Mouse (Mus musculus): Measurements from ENCODE around the gene Cck. TPM values are rescaled to one million over a fixed set of nuclear protein-coding genes. Genes with fewer than 3 reads are reported as not detected.
"Not testable (repeated sequence)": the region's sequence is repeated elsewhere in the genome, so short reads cannot be mapped to it uniquely, and the experiment has no call there.

Cck gene
- polyA plus RNA-seq, 1 experiment from 2014 or later, result 1.5 TPM

DNA sequence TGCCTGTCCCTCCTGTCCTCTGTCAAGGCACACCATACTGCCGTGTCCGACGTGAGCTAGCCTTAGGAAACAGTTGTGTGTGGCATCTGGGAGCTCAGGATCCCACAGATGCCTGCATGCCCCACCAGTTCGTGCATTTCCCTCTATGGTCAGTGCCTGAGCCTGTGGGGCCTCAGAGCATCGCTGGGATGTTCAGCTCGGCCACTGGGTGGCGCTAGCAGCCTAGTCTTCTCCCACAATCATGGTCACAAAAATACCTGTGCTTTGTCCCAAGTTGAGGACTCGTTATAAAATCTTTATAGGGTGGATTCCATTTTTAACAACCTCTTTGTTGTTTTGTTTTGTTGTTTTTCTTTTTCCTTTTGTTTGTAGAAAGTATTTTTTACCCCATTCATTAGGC, 37.0 kb downstream of the Cck start:
- peaks cover 28% of the 10 kb centered on the region for H3K4me1 ChIP-seq
- 25% methylated on average over 8 of the region's 8 CpGs for WGBS (ENCODE audit: insufficient replicate concordance)
- H3K9me3 ChIP-seq (replicated peaks), result no peaks in the 10 kb centered on the region

DNA sequence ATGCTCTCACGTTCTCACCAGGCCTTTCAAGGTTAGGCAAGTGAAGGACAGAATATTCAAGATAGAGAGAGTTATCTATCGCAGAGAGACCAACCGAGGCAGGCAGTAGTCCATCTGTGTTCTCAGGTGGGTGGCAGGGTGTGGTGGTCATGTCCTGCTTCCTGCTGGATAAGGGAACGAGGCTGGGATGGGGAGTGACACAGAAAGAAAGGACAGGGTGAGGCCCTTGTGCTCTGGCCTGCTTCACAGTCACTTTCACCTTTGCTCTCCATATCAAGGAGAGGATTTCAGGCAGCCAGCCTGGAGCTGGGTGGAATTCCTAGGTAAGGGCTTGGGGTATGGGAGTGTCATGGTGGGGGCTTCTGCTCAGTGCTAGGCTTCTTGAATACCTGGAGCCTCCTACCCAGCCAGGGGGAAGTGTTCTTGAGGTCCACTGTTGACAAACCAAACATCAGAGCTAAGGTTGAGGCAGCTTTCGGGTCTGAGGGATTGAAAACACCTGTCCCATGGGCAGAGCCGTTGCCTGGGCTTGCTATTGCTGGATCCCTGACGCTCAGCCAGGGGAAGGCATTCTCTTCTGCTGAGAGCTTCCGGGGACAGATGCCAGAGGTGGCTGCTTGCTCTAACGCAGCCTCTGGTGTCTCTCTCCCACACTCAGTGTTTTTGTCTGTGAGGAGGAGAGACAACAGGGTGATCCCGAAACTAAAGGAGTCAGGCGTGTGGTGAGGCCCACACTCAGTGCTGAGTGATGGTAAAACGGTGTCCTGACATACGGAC, 38.6 kb downstream of the Cck start:
- Histone ChIP-seq H3K36me3 (peaks cover 62% of the 10 kb centered on the region), H3K27ac (no peak overlapping the region), H3K4me3 (no peak overlapping the region)

More for the DNA sequence above, 37.0 kb downstream of the Cck start:
- no peak overlapping the region for H3K27ac ChIP-seq
- no peak overlapping the region for H3K9ac ChIP-seq
- peaks cover 54% of the 10 kb centered on the region for H3K36me3 ChIP-seq
- H3K4me3 ChIP-seq, result no peak overlapping the region
- peak; percentile 27; the same call in 1 of the 2 replicates for ATAC-seq
- no peak overlapping the region for H3K4me2 ChIP-seq
- H3K27me3 ChIP-seq (replicated peaks), result no peaks in the 10 kb centered on the region

DNA sequence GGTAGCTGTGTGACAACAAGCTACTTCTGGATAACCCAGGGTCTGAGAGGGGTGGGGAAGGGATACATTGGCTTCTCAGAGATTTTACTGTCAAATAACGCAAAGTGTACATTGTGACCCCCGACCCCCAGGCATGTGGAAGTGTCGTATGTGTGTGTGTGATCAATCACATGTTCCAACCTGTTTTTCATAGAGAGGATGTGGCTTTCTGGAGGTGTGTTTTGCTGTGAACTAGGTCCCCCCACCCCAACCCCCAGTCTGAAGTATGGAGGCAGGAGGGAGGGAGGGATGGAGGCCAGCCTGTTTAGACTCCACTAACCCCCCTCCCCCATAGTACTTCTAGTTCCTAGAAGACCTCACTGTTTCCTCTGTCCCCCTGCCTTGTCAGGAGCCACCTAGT, 40.6 kb downstream of the Cck start:
- ATAC-seq, result no peak
- Histone ChIP-seq H3K4me1 (peaks cover 60% of the 10 kb centered on the region), H3K9ac (no peak overlapping the region), H3K27ac (no peak overlapping the region), H3K36me3 (peaks cover 48% of the 10 kb centered on the region), H3K4me3 (no peak overlapping the region), H3K27me3 (replicated peaks) (no peaks in the 10 kb centered on the region), H3K9me3 (replicated peaks) (no peaks in the 10 kb centered on the region), H3K4me2 (no peak overlapping the region)
- WGBS (ENCODE audit: insufficient replicate concordance), result 83% methylated on average over 3 of the region's 3 CpGs

More for the DNA sequence above, 38.6 kb downstream of the Cck start:
- Histone ChIP-seq H3K4me2 (no peak overlapping the region), H3K4me1 (peaks cover 43% of the 10 kb centered on the region), H3K27me3 (replicated peaks) (no peaks in the 10 kb centered on the region), H3K9ac (no peak overlapping the region; the same call in 1 of the 2 replicates), H3K9me3 (replicated peaks) (no peaks in the 10 kb centered on the region)
- no peak for ATAC-seq
- 74% methylated on average over 13 of the region's 13 CpGs for WGBS (ENCODE audit: insufficient replicate concordance)

DNA sequence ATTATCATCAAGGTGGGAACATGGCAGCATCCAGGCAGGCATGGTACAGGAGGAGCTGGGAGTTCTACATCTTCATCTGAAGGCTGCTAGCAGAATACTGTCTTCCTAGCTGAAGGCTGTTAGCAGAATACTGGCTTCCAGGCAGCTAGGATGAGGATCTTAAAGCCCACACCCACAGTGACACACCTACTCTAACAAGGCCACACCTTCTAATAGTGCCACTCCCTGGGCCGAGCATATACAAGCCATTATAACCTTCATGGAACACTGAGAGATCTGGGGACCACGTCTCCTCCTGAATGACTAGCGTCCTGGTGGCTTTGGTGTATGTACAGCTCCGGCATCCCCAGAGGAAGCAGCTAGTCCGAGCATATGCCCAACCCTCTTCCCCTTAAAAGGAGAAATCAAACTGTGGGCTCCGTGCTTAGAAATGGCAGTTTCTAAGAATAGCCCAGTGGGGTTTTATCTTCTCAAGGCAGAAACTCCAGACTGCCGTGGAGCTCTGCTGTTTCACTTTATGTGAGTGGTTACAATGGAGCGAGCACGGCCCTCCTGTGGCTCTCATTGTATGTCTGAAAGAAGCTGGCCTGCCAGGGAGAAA, 43.1 kb downstream of the Cck start:
- peaks cover 60% of the 10 kb centered on the region for H3K4me1 ChIP-seq
- peak; percentile 90 for ATAC-seq
- H3K27ac ChIP-seq, result peak overlapping the region; percentile 90
- H3K9me3 ChIP-seq (replicated peaks); H3K27me3 ChIP-seq (replicated peaks); H3K9ac ChIP-seq: not testable (repeated sequence)
- H3K4me3 ChIP-seq, result peak overlapping the region; percentile 38
- WGBS (ENCODE audit: insufficient replicate concordance), result 17% methylated on average over 9 of the region's 9 CpGs
- H3K36me3 ChIP-seq, result peaks cover 62% of the 10 kb centered on the region
- H3K4me2 ChIP-seq, result peak overlapping the region; percentile 61

DNA sequence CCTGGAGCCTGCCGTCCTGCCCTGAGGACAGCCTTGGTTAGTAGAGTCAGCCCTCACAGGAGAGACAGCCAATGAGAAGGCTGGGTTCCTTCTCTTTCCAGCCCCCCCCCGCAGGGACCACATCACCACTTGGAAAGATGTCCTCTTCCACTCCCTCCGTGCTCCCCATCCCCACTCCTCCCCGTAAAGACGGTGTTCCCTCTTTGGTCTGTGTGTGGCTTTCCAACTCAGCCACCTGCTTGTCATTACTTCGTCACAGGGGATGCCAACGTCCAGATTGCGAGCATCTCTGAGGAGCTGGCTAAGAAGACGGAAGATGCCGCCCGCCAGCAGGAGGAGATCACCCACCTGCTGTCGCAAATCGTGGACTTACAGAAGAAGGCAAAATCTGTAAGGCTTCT, 49.1 kb downstream of the Cck start:
- no peak overlapping the region for H3K9ac ChIP-seq

DNA sequence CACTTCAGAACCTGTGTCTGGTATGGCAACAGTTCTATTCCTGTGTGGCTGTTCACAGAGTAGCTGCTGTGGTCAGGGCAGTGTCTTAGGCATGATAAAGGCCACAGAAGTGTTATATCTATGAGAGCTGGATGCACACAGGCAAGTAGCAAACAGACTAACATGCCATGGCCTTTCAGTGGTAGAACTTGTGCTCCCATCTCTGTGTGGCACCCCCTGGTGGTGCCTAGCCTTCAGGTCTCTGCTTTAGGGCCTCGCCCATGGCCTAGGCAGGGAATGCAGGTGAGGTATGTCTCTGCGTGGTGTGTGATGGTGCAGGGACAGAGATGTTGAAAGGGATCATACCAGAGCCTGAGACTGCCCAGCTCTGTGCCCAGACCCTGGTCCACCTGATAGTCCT, 50.1 kb downstream of the Cck start:
- 69% methylated on average over 2 of the region's 2 CpGs for WGBS (ENCODE audit: insufficient replicate concordance)
- Histone ChIP-seq H3K4me1 (peaks cover 21% of the 10 kb centered on the region), H3K4me3 (no peak overlapping the region), H3K4me2 (no peak overlapping the region), H3K27ac (peak overlapping the region; percentile 12; the same call in 1 of the 2 replicates), H3K36me3 (peaks cover 68% of the 10 kb centered on the region), H3K27me3 (replicated peaks) (no peaks in the 10 kb centered on the region), H3K9me3 (replicated peaks) (no peaks in the 10 kb centered on the region), H3K9ac (no peak overlapping the region)
- ATAC-seq, result peak; percentile 71

More for the DNA sequence above, 49.1 kb downstream of the Cck start:
- Histone ChIP-seq H3K4me3 (no peak overlapping the region), H3K27ac (no peak overlapping the region), H3K36me3 (peaks cover 68% of the 10 kb centered on the region), H3K4me2 (no peak overlapping the region), H3K9me3 (replicated peaks) (no peaks in the 10 kb centered on the region), H3K27me3 (replicated peaks) (no peaks in the 10 kb centered on the region), H3K4me1 (peaks cover 32% of the 10 kb centered on the region)
- no peak for ATAC-seq
- WGBS (ENCODE audit: insufficient replicate concordance), result 86% methylated on average over 13 of the region's 13 CpGs

DNA sequence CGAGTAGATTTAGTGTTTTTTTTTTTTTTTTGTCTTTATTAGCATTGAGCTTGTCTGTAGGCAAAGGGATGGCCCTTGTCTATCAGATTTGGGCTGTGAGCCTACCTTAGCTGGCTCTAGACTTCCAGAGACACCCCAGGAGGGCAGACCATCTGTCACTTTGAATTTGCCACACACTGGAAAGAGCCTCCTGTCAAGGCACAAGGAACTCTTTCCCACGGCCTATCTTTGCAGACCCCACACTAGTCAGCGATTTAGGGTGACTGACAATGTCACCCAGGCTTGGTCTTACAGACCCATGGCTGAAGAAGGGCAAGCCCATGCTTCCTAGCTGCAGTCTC, 51.2 kb downstream of the Cck start:
- 61% methylated on average over 3 of the region's 3 CpGs for WGBS (ENCODE audit: insufficient replicate concordance)
- no peak for ATAC-seq

DNA sequence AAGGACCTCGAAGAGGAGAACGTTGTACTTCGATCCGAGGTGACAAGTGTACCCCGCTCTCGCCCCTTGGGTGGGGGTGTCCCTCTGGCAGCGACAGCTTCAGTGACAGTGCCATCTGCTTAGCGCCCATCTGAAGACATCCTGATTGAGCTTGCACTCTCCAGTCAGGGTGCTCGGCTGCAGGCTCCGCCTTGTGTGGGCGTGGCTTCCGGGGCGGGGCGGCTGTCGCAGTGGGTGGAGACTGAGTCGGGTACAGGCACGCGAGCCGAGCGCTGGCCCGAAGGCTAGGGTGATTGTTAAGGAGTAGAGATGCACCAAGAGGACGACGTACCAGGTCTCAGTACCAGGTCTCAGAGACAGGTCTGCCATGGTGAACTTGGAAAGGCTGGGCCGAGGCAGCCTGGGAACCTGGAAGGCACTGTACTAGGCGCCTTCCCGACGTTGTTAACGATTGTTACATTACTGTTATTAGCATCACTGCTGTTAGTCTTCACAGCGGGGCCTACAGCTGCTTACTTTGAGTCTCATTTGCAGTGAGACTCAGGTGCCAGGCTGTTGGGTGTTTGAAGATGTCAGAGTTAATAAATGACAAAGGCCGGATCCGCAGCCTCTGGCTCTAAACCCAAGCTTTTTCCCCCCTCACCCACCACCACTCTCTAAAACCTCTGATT, 51.7 kb downstream of the Cck start:
- no peak overlapping the region for H3K4me2 ChIP-seq
- H3K9ac ChIP-seq, result no peak overlapping the region
- H3K4me3 ChIP-seq, result no peak overlapping the region
- peaks cover 57% of the 10 kb centered on the region for H3K36me3 ChIP-seq
- ATAC-seq, result peak; percentile 41; the same call in 1 of the 2 replicates
- H3K9me3 ChIP-seq (replicated peaks), result no peaks in the 10 kb centered on the region
- H3K27me3 ChIP-seq (replicated peaks), result no peaks in the 10 kb centered on the region
- WGBS (ENCODE audit: insufficient replicate concordance), result 77% methylated on average over 31 of the region's 31 CpGs
- H3K4me1 ChIP-seq, result peaks cover 20% of the 10 kb centered on the region
- H3K27ac ChIP-seq, result no peak overlapping the region

More for the DNA sequence above, 51.2 kb downstream of the Cck start:
- H3K4me3 ChIP-seq, result no peak overlapping the region
- no peaks in the 10 kb centered on the region for H3K9me3 ChIP-seq (replicated peaks)
- H3K27ac ChIP-seq, result no peak overlapping the region
- no peaks in the 10 kb centered on the region for H3K27me3 ChIP-seq (replicated peaks)
- no peak overlapping the region for H3K4me2 ChIP-seq
- H3K36me3 ChIP-seq, result peaks cover 62% of the 10 kb centered on the region
- no peak overlapping the region for H3K9ac ChIP-seq
- H3K4me1 ChIP-seq, result peaks cover 20% of the 10 kb centered on the region

DNA sequence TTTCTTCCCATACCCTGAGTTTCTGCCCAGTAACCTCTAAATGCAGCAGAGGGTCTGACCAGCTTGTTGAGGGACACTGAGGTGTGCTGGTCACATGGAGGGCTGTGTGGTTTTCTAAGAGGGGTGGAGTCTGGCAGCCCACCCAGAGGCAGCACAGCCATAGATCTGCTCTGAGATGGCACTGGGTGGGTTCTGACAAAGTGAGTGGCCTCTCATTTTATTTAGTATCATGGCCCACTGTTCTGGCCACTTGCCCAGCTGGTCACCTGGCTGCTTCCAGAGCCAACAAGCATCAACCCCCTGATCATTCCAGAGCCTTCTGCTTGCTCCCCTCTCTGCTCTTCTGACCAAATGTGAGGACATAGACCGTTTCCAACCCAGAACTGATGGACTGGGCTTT, 53.3 kb downstream of the Cck start:
- H3K27me3 ChIP-seq (replicated peaks), result no peaks in the 10 kb centered on the region
- peaks cover 20% of the 10 kb centered on the region for H3K4me1 ChIP-seq
- no peak for ATAC-seq
- H3K4me3 ChIP-seq, result no peak overlapping the region
- no peaks in the 10 kb centered on the region for H3K9me3 ChIP-seq (replicated peaks)
- peaks cover 40% of the 10 kb centered on the region for H3K36me3 ChIP-seq
- H3K9ac ChIP-seq, result no peak overlapping the region
- H3K4me2 ChIP-seq, result no peak overlapping the region
- WGBS (ENCODE audit: insufficient replicate concordance), result 83% methylated on average over 1 of the region's 1 CpGs
- H3K27ac ChIP-seq, result no peak overlapping the region

Other genes with a start within 250 kb of the Cck start
- gene Ulk4, start 218.5 kb downstream of the Cck start, polyA plus RNA-seq (2016; fragmentation: Nextera tagmentation; extraction: Ambion mirVana), result 50.8 and 52.6 TPM in 2 replicates
- gene Trak1, start 198.2 kb downstream of the Cck start, polyA plus RNA-seq (2016; fragmentation: Nextera tagmentation; extraction: Ambion mirVana), result 10.3 and 11.0 TPM in 2 replicates
- 0.23 and 0.29 TPM in 2 replicates for gene Lyzl4, start 146.4 kb upstream of the Cck start, polyA plus RNA-seq (2016; fragmentation: Nextera tagmentation; extraction: Ambion mirVana)
- 0.14 and 0.23 TPM in 2 replicates for gene Vipr1, start 147.0 kb upstream of the Cck start, polyA plus RNA-seq (2016; fragmentation: Nextera tagmentation; extraction: Ambion mirVana)
- gene Sec22c, start 209.8 kb upstream of the Cck start, polyA plus RNA-seq (2016; fragmentation: Nextera tagmentation; extraction: Ambion mirVana), result 4.4 and 5.1 TPM in 2 replicates
- gene Ss18l2, start 214.6 kb upstream of the Cck start, polyA plus RNA-seq (2016; fragmentation: Nextera tagmentation; extraction: Ambion mirVana), result 77.5 and 89.3 TPM in 2 replicates
- 34.0 and 38.9 TPM in 2 replicates for gene Nktr, start 223.5 kb upstream of the Cck start, polyA plus RNA-seq (2016; fragmentation: Nextera tagmentation; extraction: Ambion mirVana)